Mouse (Mus musculus) stomach, embryonic 14.5 days (tissue): ENCODE measurements around the gene Nell2. TPM values are rescaled to one million over a fixed set of nuclear protein-coding genes. Genes with fewer than 3 reads are reported as not detected.

Experiments used
- ATAC-seq: fragments of 200-750 bp; cut with Nextera tagmentation; 2 replicates; pipeline ENCODE4 v1.8.0; 2017; ENCODE audit warnings: low read depth, moderate TSS enrichment; ENCODE audit not compliant: insufficient number of reproducible peaks, insufficient read depth, low FRiP score
- H3K27ac ChIP-seq: fragments of 300-500 bp; sonication (generic); 2 replicates; pipeline ENCODE4 v1.5.1; 2014; ENCODE audit warnings: mild to moderate bottlenecking, low read length, moderate library complexity, mixed read lengths
- H3K27me3 ChIP-seq: fragments of 300-500 bp; sonication (generic); 2 replicates; pipeline ENCODE4 v1.6.1; 2014; ENCODE audit warnings: low read length, control low read depth, mixed read lengths; ENCODE audit not compliant: control insufficient read depth, insufficient read depth
- H3K36me3 ChIP-seq: fragments of 300-500 bp; sonication (generic); 2 replicates; pipeline ENCODE4 v1.6.1; 2014; ENCODE audit warnings: mild to moderate bottlenecking, control low read depth, low read length, moderate library complexity, mixed read lengths; ENCODE audit not compliant: control insufficient read depth, insufficient read depth
- H3K4me1 ChIP-seq: fragments of 300-500 bp; sonication (generic); 2 replicates; pipeline ENCODE4 v1.6.1; 2014; ENCODE audit warnings: low read length, control low read depth, mixed read lengths; ENCODE audit not compliant: control insufficient read depth, insufficient read depth
- H3K4me2 ChIP-seq: fragments of 300-500 bp; sonication (generic); replicated peaks from 2 replicates; pipeline ENCODE4 v1.6.1; 2014; ENCODE audit warnings: low read depth, low read length, control low read depth
- H3K4me3 ChIP-seq: fragments of 300-500 bp; sonication (generic); 2 replicates; pipeline ENCODE4 v1.5.1; 2014; ENCODE audit warnings: low read depth, low read length, control low read depth
- H3K9ac ChIP-seq: fragments of 300-500 bp; sonication (generic); replicated peaks from 2 replicates; pipeline ENCODE4 v1.6.1; 2014; ENCODE audit warnings: low read depth, mild to moderate bottlenecking, control low read depth, low read length, moderate library complexity, mixed read lengths
- H3K9me3 ChIP-seq: fragments of 300-500 bp; sonication (generic); 2 replicates; pipeline ENCODE4 v1.6.1; 2016; ENCODE audit warnings: low read depth, low read length, control low read depth; ENCODE audit not compliant: control insufficient read depth
- WGBS: fragments of 180-500 bp; shearing (Covaris S2); extraction: QIAGEN DNeasy Blood & Tissue Kit; methylation state at CpG from one replicate; pipeline ENCODE4 v1.1.7; 2014; 5-methylcytosine and 5-hydroxymethylcytosine counted together
- polyA plus RNA-seq: library from polyadenylated mRNA; unstranded; fragments of >200 nt; fragmentation: Nextera tagmentation; extraction: Ambion mirVana; gene quantifications from 2 replicates; pipeline ENCODE4 v1.2.1, GENCODE M21; 2014

The Nell2 gene
- polyA plus RNA-seq, 1 experiment from 2014 or later = 21.6 TPM

DNA sequence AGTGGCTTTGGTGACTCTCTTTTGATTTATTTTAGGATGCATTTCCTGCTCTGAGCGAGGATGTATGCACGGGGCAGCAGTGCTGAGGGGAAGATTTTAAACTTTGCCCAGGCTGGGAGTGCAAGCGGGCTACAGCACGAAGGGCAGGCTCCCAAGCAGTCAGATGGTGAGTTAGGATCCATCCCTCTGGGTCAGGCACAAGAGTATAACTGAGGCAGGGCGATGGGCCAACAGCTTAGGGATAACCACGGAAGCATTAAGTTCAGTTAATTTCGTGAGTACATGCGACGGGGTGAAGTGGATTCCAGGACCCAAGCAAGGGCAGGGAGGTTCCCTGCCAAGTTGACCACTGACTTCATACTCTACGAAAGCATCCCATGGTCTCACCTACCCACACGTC lies 83.8 kb downstream of the Nell2 start:
- 76% methylated on average over 11 of the region's 11 CpGs for WGBS
- Histone ChIP-seq H3K9ac (no peak overlapping the region), H3K36me3 (no peaks in the 10 kb centered on the region), H3K4me3 (no peak overlapping the region), H3K27ac (no peak overlapping the region), H3K9me3 (no peaks in the 10 kb centered on the region), H3K4me2 (no peak overlapping the region), H3K27me3 (no peaks in the 10 kb centered on the region), H3K4me1 (no peaks in the 10 kb centered on the region)
- no peak for ATAC-seq

DNA sequence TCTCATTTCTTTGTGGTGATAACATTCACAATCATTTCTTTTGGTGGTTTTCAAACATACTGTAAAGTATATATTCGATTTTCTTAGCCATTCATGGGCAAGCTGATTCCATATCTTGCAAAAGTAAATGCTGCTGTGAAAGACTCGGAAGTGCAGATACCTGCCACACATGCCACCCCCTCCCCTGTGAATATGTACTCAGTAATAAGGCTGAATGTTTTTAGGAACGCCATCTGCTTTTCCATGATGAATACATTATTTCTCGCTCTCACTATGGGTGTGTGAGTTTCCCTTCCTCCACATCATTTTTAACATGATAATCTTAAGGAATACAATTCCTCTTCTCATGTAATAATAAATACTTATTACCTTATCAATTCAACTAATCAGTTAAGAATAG lies 90.6 kb downstream of the Nell2 start:
- Histone ChIP-seq H3K4me2 (no peak overlapping the region), H3K4me1 (no peaks in the 10 kb centered on the region), H3K9me3 (no peaks in the 10 kb centered on the region), H3K9ac (no peak overlapping the region), H3K4me3 (no peak overlapping the region), H3K27me3 (no peaks in the 10 kb centered on the region), H3K36me3 (no peaks in the 10 kb centered on the region), H3K27ac (no peak overlapping the region)
- WGBS = 88% methylated on average over 4 of the region's 4 CpGs
- ATAC-seq = no peak

DNA sequence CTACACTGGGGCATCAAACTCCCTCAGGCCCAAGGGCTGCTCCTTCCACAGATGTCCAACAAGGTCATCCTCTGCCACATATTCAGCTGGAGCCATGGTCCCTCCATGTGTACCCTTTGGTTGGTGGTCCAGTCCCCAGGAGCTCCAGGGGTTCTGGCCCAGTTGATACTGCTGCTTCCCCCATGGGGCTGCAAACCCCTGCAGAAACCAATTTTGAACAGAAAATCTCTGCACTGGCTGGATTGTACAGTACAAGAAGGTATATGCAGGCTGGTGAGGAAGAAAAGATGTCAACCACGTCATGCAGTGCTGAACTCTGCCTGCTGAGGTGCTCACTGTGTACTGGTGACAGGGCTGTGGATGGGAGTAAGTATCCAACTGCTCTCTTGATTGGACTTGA lies 92.1 kb downstream of the Nell2 start:
- Histone ChIP-seq H3K9ac (no peak overlapping the region), H3K4me2 (no peak overlapping the region), H3K4me3 (no peak overlapping the region), H3K4me1 (no peaks in the 10 kb centered on the region), H3K36me3 (no peaks in the 10 kb centered on the region), H3K9me3 (no peaks in the 10 kb centered on the region), H3K27me3 (no peaks in the 10 kb centered on the region), H3K27ac (no peak overlapping the region)
- 79% methylated on average over 1 of the region's 1 CpGs for WGBS
- ATAC-seq = no peak

DNA sequence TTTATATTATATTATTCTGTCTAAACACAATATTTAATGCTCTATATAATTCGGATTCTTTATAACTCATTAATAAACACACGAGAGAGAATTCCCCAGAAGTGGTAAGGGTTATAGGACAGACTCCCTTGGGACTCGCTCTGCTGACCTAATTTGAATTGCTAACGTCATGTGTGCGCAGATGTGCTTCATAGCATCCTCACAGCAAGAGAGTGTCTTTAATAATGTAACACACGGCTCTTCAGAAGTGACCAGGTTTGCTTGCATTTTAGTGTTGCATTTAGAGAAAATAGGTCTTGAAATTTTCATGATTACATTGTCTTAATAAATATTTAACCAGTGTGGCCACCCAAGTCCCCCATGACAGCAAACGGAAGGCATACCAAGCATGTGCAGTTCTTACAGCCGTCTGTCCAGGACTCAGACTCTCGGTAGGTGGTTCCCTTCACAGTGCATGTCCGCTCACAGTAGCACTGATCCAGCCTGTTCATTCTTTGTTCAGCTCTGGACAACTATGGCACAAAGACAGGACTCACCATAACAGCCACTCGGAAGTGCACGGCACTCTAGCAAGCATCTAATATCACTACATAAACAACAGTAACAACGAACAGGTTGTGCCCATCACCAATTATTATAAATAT lies 97.1 kb downstream of the Nell2 start:
- ATAC-seq = no peak
- no peaks in the 10 kb centered on the region for H3K36me3 ChIP-seq
- H3K9me3 ChIP-seq = no peaks in the 10 kb centered on the region
- no peaks in the 10 kb centered on the region for H3K4me1 ChIP-seq
- 68% methylated on average over 13 of the region's 13 CpGs for WGBS
- no peaks in the 10 kb centered on the region for H3K27me3 ChIP-seq
- no peak overlapping the region for H3K4me3 ChIP-seq
- no peak overlapping the region for H3K27ac ChIP-seq
- no peak overlapping the region for H3K4me2 ChIP-seq
- no peak overlapping the region for H3K9ac ChIP-seq

DNA sequence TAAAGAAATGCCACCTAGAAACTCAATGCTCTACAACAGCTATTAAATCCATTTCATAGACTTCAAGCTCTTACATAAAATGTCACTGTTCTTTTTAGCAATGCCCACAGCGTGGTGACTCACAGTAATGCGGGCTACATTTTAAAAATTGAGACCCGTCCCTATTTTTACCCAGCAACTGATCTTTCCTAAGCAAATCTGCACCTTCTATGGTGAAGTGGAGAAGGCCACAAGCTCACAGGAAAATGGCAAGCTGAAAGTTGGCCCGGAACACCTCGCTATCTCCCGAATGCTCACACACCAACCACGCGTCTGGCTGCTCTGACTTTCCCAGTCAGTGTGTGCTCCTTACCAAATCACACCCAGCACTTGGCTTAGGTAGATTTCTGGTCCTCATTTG lies 98.4 kb downstream of the Nell2 start:
- Histone ChIP-seq H3K4me1 (no peaks in the 10 kb centered on the region), H3K27ac (no peak overlapping the region), H3K4me2 (no peak overlapping the region), H3K27me3 (no peaks in the 10 kb centered on the region), H3K9me3 (no peaks in the 10 kb centered on the region), H3K4me3 (no peak overlapping the region), H3K36me3 (no peaks in the 10 kb centered on the region), H3K9ac (no peak overlapping the region)
- no peak for ATAC-seq
- WGBS = 95% methylated on average over 8 of the region's 8 CpGs

DNA sequence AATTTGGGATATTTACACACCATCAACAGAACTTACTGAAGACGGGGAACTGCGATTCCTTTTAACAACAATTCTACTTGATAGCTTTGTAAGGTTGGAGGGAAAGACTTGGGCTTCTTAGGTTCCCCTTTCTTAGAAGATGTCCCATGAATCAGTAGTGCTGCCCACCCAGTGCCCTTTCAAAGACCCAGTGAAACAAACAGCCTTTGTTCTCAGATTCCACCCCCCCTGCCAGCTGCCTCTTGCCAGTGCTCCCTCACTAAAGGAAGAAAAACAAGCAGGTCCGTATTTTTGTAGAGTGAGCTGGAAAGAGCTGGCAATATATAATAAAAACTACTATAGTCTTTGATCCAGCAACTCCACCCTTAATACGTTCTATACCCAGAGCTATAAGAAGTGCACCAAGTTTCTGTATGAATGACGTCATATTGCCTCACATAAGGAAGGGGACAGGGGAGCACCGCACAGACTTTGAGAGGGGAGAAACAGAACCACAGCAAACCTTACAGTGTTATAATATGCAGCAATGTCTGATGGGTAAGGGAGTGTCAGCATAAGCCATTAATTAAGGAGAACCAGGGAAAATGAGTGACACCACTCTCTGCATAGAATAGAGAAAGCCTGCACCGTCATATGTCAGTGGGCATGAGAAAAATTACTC lies 100.2 kb downstream of the Nell2 start:
- H3K9ac ChIP-seq = no peak overlapping the region
- H3K36me3 ChIP-seq = no peaks in the 10 kb centered on the region
- H3K9me3 ChIP-seq = no peaks in the 10 kb centered on the region
- 71% methylated on average over 7 of the region's 7 CpGs for WGBS
- H3K27me3 ChIP-seq = no peaks in the 10 kb centered on the region
- H3K4me3 ChIP-seq = no peak overlapping the region
- H3K4me2 ChIP-seq = no peak overlapping the region
- no peaks in the 10 kb centered on the region for H3K4me1 ChIP-seq
- H3K27ac ChIP-seq = no peak overlapping the region
- ATAC-seq = no peak

DNA sequence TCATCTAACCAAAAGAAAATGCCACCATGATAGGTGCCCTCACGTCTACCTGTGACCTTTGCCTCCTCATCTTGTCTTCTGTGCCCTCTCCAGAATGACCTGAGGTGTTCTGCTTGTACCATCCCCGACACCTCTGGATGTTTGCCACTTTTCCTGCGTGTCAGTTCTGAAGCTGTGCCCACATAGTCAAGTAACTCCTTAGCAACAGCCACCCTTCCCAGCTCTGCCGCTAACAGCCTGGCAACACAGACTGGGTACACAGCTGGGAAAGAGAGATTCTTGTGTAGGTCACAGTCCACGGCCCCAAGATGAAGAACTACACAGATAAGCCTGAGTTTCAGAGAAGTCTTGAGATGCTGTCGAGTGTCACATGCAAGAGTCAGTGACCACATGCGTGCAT lies 103.3 kb downstream of the Nell2 start:
- H3K27ac ChIP-seq = no peak overlapping the region
- H3K27me3 ChIP-seq = no peaks in the 10 kb centered on the region
- H3K4me3 ChIP-seq = no peak overlapping the region
- H3K9ac ChIP-seq = no peak overlapping the region
- no peaks in the 10 kb centered on the region for H3K9me3 ChIP-seq
- no peaks in the 10 kb centered on the region for H3K4me1 ChIP-seq
- ATAC-seq = no peak
- H3K4me2 ChIP-seq = no peak overlapping the region
- no peaks in the 10 kb centered on the region for H3K36me3 ChIP-seq
- WGBS = 85% methylated on average over 7 of the region's 7 CpGs

DNA sequence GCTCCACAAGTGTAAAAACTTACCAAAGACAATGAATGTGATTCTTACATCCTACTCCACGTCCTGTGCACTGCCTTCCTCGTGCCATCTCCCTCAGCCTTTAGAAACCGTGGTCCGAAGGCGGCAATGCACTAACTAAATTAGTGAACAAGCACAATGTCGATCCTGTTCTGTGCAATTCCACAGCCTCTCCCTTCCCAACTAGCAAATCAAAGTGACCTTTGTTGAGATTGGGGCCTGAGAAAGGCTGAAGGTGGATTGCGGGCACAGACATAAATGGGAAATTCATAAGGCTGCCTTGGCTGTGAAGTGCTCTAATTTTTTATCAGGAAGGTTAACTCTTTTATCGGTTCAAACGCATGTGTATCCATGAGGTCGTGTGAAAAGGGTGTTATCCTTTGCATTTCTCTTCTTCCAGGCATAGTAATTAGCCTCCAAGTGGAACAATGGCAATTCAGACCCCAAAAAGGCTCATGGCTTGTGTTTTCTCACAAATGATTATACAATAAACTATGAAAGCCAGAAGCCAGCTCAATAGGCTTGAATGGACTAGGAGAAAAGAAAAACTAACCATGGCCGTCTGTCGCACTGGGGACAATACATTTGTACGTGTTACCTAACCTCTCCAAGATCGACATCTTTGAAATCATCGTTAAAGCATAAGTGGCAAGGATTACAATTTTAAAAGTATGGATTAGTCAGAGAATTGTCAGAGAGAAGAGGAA lies 106.0 kb downstream of the Nell2 start:
- ATAC-seq = no peak
- Histone ChIP-seq H3K4me3 (no peak overlapping the region), H3K4me2 (no peak overlapping the region), H3K36me3 (no peaks in the 10 kb centered on the region), H3K9me3 (no peaks in the 10 kb centered on the region), H3K27me3 (no peaks in the 10 kb centered on the region), H3K9ac (no peak overlapping the region), H3K27ac (no peak overlapping the region), H3K4me1 (no peaks in the 10 kb centered on the region)
- WGBS = 86% methylated on average over 15 of the region's 15 CpGs
